Mouse (Mus musculus) erythroblast, adult 5-6 weeks (primary cell): Measurements from ENCODE around the gene 4930539E08Rik. TPM values are rescaled to one million over a fixed set of nuclear protein-coding genes. Genes with fewer than 3 reads are reported as not detected.

ENCODE experiments used
- ATAC-seq: replicated peaks from 2 replicates; pipeline ENCODE4 v1.8.0; 2016; ENCODE audit warnings: moderate number of reproducible peaks, mild to moderate bottlenecking, moderate TSS enrichment, inconsistent platforms; ENCODE audit not compliant: poor library complexity, low FRiP score, severe bottlenecking
- total RNA-seq, 2 experiments: library from RNA; stranded (forward) in 1 of 2; stranded (reverse) in 1 of 2; fragments of 150-400 nt in 1 of 2; fragments of 200-764, 138-1000 nt in 1 of 2; gene quantifications; 2 replicates each; pipeline versions ENCODE4 v1.2.3 to v1.2.4; 2015 to 2017; ENCODE audit warnings: low replicate concordance in 2 of 2

The 4930539E08Rik gene
- total RNA-seq, 2 experiments from 2014 or later: 0.17 TPM; not detected in 1

DNA sequence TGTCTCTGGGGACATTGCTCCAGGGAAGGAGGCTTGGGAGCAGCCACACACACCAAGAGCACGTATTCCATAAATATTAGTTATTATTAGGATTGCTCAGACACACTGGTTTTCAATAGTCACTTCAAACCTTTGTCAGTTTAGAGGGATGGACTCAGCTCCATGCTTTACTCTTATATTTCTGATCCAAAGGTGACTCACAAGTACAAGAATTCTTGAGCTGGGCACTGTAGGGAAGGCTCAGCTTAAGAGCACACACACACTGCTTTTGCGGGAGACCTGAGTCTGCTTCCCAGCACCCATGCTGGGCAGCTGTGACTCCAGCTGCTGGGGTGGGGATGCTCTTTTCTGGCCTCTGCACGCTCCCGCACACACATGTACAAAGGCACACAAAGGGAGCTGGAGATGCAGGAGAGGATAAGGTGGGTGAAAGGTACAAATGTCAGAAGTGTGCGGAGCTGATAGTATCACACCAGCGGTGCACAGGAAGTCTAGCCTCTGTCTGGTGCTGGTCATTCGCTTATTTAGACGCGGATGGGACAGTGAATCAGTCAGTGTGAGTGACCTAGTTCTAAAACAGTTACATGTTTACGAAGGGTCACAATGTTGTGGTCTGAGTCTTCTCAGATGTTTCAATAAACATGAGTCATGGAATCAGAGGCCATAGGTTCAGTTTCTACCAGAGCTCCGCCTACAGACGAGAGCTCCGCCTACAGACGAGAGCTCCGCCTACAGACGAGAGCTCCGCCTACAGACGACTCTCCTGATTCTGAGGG lies 16.5 kb upstream of the 4930539E08Rik start:
- ATAC-seq: no peak

- peak; percentile 83 for ATAC-seq
These were observed 15.4 kb upstream of the 4930539E08Rik start for GRCm38 (mm10) chr17:28930392-28931074.

DNA sequence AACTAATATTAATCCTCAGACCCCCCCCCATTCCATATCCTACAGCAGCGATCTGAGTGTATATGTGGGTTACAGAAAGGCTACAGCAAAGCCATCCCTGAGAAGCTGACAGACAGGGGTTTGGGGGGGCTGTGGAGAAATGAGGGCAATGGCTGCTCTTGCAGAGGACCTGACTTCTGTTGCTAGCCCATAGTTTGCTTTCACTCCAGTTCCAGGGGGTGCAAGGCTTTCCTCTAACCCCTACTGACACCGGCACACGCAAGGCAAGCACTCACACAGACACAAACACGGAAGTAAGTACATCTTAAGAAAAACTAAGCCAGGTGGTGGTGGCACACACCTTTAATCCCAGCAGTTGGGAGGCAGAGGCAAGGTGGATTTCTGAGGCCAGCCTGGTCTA lies 14.2 kb upstream of the 4930539E08Rik start:
- no peak for ATAC-seq

DNA sequence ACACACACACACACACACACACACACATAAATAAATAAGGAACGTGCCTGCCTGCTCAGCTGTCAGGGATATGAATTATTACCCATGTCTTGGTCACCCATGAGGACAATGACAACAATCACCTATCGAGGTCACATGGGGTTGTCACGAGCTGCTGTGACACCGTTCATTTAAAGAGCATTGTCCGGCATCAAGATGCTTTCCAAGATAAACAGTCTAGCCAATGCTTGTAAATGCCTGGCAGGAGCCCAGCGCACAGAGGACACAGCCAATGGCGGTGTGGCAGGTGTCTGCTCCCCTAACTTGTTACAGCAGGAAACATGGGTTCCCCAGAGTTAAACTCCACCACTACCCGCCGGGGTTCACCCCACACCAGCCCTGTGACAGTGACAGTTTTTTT lies 12.9 kb upstream of the 4930539E08Rik start:
- no peak for ATAC-seq

- peak; percentile 48 for ATAC-seq
These were observed 11.9 kb upstream of the 4930539E08Rik start for GRCm38 (mm10) chr17:28926866-28927635.

GRCm38 (mm10) chr17:28926380-28926779 lies 11.3 kb upstream of the 4930539E08Rik start:
- 0 out of 2 replicates have a peak, but pooled peaks have one; percentile 20 for ATAC-seq

DNA sequence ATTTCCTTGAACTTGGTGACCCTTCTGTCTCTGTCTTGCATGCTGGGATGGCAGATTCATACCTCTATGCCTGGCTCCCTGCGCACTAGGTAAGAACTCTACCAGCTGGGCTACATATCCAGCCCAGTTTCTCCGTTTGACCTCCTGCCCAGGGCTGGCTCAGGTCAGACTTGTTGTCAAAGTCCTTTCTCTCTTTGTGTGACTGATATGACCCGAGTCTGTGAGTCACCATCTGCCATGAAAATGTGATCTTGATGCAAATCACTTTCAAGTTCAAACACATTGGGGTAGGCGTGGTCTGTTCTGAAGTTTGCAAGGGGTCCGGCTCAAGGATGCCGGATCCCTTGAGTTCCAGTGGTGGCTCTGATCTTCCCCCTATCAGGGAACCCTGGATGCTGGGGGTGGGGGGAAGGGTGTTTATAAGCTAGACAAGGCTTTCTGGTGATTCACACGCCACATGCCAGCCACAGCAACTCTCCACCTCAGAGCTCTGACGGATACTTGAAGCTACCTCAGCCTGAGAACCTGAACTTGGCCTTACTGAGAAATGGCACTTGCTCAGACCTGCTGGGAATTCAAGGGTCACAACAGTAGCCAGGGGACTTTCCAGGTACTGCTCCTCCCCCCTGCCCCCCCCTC lies 10.0 kb upstream of the 4930539E08Rik start:
- ATAC-seq: no peak

GRCm38 (mm10) chr17:28922096-28922495 lies 7.0 kb upstream of the 4930539E08Rik start:
- ATAC-seq: no peak

- no peak for ATAC-seq
These were observed 6.0 kb upstream of the 4930539E08Rik start for GRCm38 (mm10) chr17:28921086-28921485.

DNA sequence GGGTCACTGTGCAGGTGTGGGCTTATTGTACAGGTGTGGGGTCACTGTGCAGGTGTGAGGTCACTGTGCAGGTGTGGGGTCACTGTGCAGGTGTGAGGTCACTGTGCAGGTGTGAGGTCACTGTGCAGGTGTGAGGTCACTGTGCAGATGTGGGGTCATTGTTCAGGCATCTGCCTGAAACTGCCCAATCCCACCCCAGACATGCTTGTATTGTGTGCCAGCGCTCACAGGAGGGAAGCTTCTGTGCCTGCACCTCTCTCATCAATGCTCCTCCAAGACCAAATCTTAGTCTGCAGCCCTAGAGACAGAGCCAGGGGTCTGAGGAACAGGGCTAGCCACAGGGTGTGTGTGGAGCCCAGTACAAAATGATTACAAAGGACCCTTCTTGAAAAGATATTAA lies 1.4 kb upstream of the 4930539E08Rik start:
- ATAC-seq: no peak

DNA sequence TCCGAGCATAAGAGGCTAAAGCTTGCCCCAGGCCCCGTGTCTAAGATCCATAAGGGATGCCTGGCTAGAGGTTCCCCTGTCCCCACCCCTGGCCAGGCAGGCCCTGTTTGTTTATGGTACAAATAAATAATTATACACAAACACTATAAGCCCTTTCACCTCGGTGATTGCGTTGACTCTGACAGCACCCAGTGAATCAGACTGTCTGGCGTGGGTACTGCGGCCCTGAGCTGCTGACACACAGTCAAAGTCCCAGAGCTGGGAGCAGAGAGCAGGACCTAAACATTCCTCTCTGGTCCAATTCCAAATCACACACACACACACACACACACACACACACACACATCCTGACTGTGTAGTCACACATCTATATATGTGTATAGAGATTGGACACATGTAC lies 1.2 kb downstream of the 4930539E08Rik start:
- ATAC-seq: no peak

DNA sequence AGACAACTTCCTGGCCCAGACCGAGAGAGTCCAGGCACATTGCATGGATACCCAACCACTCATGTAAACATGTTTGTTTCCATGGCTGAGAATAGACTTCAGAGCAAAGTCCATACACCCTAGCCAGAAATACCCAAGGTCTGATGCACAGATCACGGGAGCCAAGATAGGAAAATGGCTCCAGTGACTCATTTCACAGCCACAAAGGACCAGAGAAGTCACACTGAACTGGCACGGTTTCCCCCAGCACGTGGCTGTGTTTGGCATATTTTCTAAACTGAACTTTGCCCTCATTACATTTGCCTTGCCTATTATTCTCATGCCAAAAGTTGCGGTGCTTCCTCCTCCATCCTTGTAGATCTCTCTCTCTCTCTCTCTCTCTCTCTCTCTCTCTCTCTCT lies 1.9 kb downstream of the 4930539E08Rik start:
- ATAC-seq: no peak

GRCm38 (mm10) chr17:28910139-28910538 lies 5.0 kb downstream of the 4930539E08Rik start:
- no peak for ATAC-seq

DNA sequence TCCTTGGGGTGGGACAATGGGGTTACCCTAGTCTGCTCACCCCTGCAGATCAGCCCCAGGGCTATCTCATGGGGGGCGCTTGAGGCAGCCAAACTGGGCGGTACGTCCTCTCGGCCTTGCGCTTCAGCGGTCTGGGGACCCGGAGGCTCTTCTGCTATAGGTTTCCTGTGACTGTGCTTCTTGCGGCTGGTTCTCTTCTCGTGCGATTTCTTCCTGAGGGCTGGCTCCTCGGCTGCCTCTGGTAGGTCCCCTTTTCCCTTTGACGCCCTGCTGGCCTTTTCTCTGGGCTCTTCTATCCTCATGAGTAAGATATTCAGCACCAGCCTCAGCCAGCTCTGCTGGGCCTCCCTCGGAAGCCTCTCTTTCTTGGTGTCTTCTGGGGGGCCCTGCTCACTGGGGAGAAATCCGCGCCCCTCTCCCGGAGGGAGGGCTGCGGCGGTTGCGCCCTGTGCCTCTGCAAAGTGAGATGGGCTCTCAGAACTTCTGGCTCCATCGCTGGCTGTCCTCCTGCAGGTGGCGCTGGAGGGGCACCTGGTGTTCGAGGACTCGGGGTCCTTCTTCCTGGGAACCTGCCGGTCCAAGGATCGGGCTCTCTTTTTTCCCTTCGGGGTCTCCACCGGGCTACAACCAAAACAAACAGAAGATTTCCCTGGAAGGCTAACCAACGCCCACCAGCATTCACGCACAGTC lies 5.7 kb downstream of the 4930539E08Rik start:
- no peak for ATAC-seq

DNA sequence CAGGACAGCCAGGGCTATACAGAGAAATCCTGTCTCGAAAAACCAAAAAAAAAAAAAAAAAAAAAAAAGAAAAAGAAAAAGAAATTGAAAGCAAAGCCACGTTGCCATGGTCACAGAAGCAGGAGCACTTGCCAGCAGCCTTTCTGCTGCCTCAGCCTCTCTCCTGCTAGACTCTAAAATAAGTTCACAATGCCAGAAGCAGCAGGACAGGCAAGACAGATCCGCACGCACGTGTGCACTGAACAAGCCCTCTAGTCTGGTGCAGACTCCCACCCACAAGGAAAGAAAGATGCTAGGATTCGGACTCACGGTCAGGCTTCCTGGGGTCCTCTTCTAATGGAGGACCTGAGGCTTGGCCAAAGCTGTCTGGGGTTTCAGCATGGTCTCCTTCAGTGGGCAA lies 7.2 kb downstream of the 4930539E08Rik start:
- ATAC-seq: no peak

GRCm38 (mm10) chr17:28905377-28905916 lies 9.7 kb downstream of the 4930539E08Rik start:
- ATAC-seq: no peak

DNA sequence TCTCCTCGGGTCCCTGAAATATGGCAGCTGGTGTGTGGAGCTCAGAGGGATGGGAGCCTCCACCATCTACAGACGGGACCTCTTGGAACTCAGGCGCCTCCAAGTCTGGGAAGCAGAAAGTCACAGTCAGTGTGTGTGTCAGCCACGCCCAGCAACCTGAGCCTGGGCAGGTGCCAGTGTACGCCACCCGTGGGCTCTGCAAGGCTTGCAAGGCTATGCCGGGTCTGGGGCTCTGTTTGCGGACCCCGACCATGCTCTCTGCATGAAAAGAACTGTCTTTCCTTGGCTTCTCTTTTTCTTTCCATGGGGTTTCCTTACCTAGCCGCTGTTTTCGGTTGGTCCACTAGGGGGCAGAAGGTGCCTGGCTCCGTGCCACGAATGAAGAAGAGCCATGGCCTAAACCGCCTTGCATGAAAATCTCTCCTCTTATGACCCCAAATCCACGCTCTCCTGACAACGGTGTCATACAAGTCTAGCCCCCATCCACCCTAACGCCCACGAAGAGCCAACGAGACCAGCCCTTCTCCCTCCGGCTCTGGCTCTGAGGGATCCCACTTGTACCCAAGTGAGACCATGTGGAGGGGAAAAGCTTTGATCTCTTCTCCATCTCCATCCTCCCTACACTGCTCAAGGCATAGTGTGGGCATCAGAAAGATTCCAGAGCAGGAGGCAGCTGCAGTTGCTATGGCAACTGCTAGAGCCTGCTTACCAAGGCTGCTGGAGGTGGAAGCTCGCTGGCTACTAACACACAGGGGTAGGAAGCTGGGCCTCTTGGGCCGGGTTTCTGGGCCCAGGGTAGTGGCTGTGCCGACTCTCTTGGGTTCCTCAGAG lies 10.4 kb downstream of the 4930539E08Rik start:
- peak; percentile 77 for ATAC-seq

DNA sequence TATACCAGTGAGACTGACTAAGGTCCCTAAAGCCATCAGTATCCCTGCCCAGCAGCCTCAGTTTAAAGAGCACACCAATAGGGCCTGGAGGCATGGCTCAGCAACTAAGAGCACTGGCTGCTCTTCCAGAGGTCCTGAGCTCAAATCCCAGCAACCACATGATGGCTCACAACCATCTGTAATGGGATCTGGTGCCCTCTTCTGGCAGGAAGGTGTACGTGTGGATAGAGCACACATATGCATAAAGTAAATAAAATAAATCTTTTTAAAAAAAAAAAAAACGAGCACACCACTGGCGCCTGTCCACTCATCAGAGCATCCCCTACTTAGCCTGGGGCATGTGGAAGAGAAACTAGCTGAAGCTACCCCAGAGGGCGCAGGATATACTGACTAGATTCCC lies 13.6 kb downstream of the 4930539E08Rik start:
- ATAC-seq: no peak
